Mouse (Mus musculus) midbrain, embryonic 11.5 days (tissue): ENCODE measurements around the gene Abhd16b. TPM values are rescaled to one million over a fixed set of nuclear protein-coding genes. Genes with fewer than 3 reads are reported as not detected.

Experiments
- ATAC-seq: fragments of 200-750 bp; cut with Nextera tagmentation; 2 replicates; pipeline ENCODE4 v1.8.0; 2017; ENCODE audit warnings: moderate TSS enrichment, moderate library complexity; ENCODE audit not compliant: low FRiP score
- DNase-seq: peaks from one replicate; pipeline ENCODE4 v3.0.0; 2015; ENCODE audit warnings: low spot score; ENCODE audit errors: missing footprints
- H3K27ac ChIP-seq: fragments of 300-500 bp; sonication (generic); 2 replicates; pipeline ENCODE4 v1.5.1; 2014; ENCODE audit warnings: low read depth, low read length
- H3K27me3 ChIP-seq: fragments of 300-500 bp; sonication (generic); 2 replicates; pipeline ENCODE4 v1.6.1; 2014; ENCODE audit warnings: mild to moderate bottlenecking, low read length, moderate library complexity, mixed read lengths; ENCODE audit not compliant: control insufficient read depth, insufficient read depth
- H3K36me3 ChIP-seq: fragments of 300-500 bp; sonication (generic); 2 replicates; pipeline ENCODE4 v1.6.1; 2014; ENCODE audit warnings: mild to moderate bottlenecking, low read length, moderate library complexity, mixed read lengths; ENCODE audit not compliant: control insufficient read depth, insufficient read depth
- H3K4me1 ChIP-seq: fragments of 300-500 bp; sonication (generic); 2 replicates; pipeline ENCODE4 v1.6.1; 2014; ENCODE audit warnings: low read length; ENCODE audit not compliant: control insufficient read depth, insufficient read depth
- H3K4me2 ChIP-seq: fragments of 300-500 bp; sonication (generic); 2 replicates; pipeline ENCODE4 v1.6.1; 2014; ENCODE audit warnings: mild to moderate bottlenecking, moderate library complexity
- H3K4me3 ChIP-seq: fragments of 300-500 bp; sonication (generic); 2 replicates; pipeline ENCODE4 v1.5.1; 2014; ENCODE audit warnings: low read depth, low read length
- H3K9ac ChIP-seq: fragments of 300-500 bp; sonication (generic); 2 replicates; pipeline ENCODE4 v1.6.1; 2014; ENCODE audit warnings: low read length
- H3K9me3 ChIP-seq: fragments of 300-500 bp; sonication (generic); 2 replicates; pipeline ENCODE4 v1.6.1; 2016; ENCODE audit warnings: low read length; ENCODE audit not compliant: control insufficient read depth
- WGBS: fragments of 180-500 bp; shearing (Covaris S2); extraction: QIAGEN DNeasy Blood & Tissue Kit; methylation state at CpG from one replicate; pipeline ENCODE4 v1.1.7; 2014; 5-methylcytosine and 5-hydroxymethylcytosine counted together
- polyA plus RNA-seq: library from polyadenylated mRNA; unstranded; fragments of >200 nt; fragmentation: Nextera tagmentation; extraction: Ambion mirVana; gene quantifications from 2 replicates; pipeline ENCODE4 v1.2.1, GENCODE M21; 2014

Gene Abhd16b
- polyA plus RNA-seq, 1 experiment from 2014 or later: 0.15 TPM

DNA sequence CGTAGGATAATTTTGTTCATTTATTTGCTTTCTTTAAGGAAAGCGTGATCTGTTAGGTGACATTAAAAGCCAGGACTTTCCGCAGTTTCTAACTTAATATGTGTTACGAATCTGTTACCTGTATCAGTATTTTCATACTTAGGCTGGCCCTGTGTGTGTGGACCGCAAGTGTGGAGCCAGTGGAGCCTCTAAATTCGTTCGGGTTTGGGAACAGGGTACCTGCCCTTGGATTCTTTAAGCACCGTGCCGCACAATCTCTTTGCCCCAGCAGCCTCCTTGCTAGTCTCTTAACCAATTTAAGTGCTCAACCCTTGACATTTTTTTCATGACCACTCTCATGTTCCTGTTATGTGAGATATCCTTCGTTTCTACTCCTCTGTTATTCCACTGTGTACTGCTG is 28.5 kb downstream of the Abhd16b start:
- H3K36me3 ChIP-seq: no peaks in the 10 kb centered on the region
- ATAC-seq (no peak), DNase-seq (peak; percentile 84)
- H3K9ac ChIP-seq: peak overlapping the region; percentile 59
- H3K4me2 ChIP-seq: peak overlapping the region; percentile 59
- H3K27me3 ChIP-seq: no peaks in the 10 kb centered on the region
- H3K27ac ChIP-seq: no peak overlapping the region
- no peaks in the 10 kb centered on the region for H3K9me3 ChIP-seq
- 64% methylated on average over 10 of the region's 10 CpGs for WGBS
- peak overlapping the region; percentile 87 for H3K4me3 ChIP-seq
- H3K4me1 ChIP-seq: peaks cover 15% of the 10 kb centered on the region

DNA sequence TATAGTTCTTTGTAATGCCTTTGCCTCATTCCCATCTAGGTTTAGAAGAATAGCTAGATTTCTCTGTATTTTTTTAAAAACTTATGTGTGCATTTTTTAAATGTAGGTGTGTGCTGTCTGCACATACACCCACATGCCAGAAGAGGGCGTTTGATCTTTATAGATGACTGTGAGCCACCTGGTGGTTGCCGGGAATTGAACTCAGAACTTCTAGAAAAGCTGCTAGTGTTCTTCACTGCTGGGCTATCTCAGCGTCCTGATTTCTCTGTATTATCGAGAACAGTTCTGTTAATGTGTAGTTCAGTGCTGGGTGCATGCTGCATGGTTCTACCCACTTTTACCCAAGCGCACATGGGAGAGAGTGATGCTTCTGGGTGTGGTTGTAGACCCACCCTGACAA is 29.8 kb downstream of the Abhd16b start:
- Histone ChIP-seq H3K4me3 (no peak overlapping the region), H3K9ac (no peak overlapping the region), H3K9me3 (no peaks in the 10 kb centered on the region), H3K27ac (no peak overlapping the region), H3K27me3 (no peaks in the 10 kb centered on the region), H3K4me2 (no peak overlapping the region), H3K36me3 (0 out of 2 replicates have a peak, but pooled peaks cover 2% of the 10 kb centered on the region), H3K4me1 (peaks cover 15% of the 10 kb centered on the region)
- no peak for ATAC-seq
- DNase-seq: peak; percentile 86
- 71% methylated on average over 5 of the region's 5 CpGs for WGBS

- Histone ChIP-seq H3K4me2 (no peak overlapping the region), H3K27me3 (no peaks in the 10 kb centered on the region), H3K9me3 (no peaks in the 10 kb centered on the region), H3K4me1 (peaks cover 11% of the 10 kb centered on the region), H3K27ac (no peak overlapping the region), H3K9ac (no peak overlapping the region), H3K4me3 (no peak overlapping the region), H3K36me3 (0 out of 2 replicates have a peak, but pooled peaks cover 2% of the 10 kb centered on the region)
- no peak for ATAC-seq
- 91% methylated on average over 5 of the region's 5 CpGs for WGBS
- peak; percentile 59 for DNase-seq
Observed at GRCm38 (mm10) chr2:181525526-181525925, 32.5 kb downstream of the Abhd16b start.

DNA sequence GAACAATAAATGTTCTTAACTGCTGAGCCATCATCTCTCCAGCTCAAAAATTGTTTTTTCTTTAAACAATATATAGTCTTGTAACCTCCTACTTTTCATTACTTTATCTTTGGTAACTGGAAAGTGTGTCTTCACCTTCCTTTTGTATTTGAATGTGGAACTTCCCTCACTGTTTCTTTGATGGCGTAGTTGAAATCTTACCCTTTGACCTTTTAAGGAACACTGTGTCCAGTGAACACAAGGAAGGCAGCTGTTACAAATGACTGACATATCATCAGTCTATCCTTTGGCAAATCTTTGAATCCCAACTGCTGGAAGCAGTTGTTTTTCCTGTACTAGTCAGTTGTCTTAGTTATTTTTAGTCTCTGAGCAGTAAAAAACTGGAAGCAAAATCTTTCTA is 36.1 kb downstream of the Abhd16b start:
- Histone ChIP-seq H3K27me3 (no peaks in the 10 kb centered on the region), H3K27ac (no peak overlapping the region), H3K4me3 (no peak overlapping the region), H3K36me3 (0 out of 2 replicates have a peak, but pooled peaks cover 2% of the 10 kb centered on the region), H3K4me1 (no peaks in the 10 kb centered on the region), H3K9ac (no peak overlapping the region), H3K4me2 (no peak overlapping the region), H3K9me3 (no peaks in the 10 kb centered on the region)
- DNase-seq (peak; percentile 51), ATAC-seq (no peak)
- WGBS: 95% methylated on average over 1 of the region's 1 CpGs

GRCm38 (mm10) chr2:181532589-181532988 is 39.6 kb downstream of the Abhd16b start:
- no peak for ATAC-seq
- 96% methylated on average over 3 of the region's 3 CpGs for WGBS
- H3K36me3 ChIP-seq: 0 out of 2 replicates have a peak, but pooled peaks cover 2% of the 10 kb centered on the region

DNA sequence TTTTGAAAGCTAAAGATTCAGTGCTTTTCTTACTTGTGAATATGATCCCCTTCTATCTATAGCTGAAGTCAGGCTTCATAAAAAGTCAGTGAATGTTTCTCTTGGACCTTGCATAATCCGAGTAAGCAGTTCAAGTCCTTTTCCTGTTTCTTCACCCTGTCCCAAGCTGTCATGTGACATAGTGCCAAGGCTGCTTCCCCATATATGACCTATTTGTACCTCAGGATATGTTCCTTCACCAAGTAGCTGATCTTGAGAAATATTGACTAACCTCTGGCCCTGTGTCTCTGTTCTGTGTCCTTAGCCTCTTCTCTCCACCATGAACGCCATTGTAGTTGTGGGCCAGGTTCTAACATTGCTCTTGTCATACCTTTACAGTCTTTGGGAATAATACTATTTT is 43.4 kb downstream of the Abhd16b start:
- H3K4me1 ChIP-seq: no peaks in the 10 kb centered on the region
- H3K4me3 ChIP-seq: no peak overlapping the region
- no peak overlapping the region for H3K27ac ChIP-seq
- H3K27me3 ChIP-seq: no peaks in the 10 kb centered on the region
- no peak overlapping the region for H3K9ac ChIP-seq
- H3K4me2 ChIP-seq: no peak overlapping the region
- H3K36me3 ChIP-seq: no peaks in the 10 kb centered on the region
- DNase-seq (no peak), ATAC-seq (no peak)
- WGBS: 97% methylated on average over 2 of the region's 2 CpGs
- H3K9me3 ChIP-seq: no peaks in the 10 kb centered on the region

More at GRCm38 (mm10) chr2:181532589-181532988, 39.6 kb downstream of the Abhd16b start:
- Histone ChIP-seq H3K27me3 (no peaks in the 10 kb centered on the region), H3K27ac (no peak overlapping the region), H3K4me3 (no peak overlapping the region), H3K4me2 (no peak overlapping the region), H3K9me3 (no peaks in the 10 kb centered on the region), H3K4me1 (no peaks in the 10 kb centered on the region), H3K9ac (no peak overlapping the region)
- peak; percentile 54 for DNase-seq

DNA sequence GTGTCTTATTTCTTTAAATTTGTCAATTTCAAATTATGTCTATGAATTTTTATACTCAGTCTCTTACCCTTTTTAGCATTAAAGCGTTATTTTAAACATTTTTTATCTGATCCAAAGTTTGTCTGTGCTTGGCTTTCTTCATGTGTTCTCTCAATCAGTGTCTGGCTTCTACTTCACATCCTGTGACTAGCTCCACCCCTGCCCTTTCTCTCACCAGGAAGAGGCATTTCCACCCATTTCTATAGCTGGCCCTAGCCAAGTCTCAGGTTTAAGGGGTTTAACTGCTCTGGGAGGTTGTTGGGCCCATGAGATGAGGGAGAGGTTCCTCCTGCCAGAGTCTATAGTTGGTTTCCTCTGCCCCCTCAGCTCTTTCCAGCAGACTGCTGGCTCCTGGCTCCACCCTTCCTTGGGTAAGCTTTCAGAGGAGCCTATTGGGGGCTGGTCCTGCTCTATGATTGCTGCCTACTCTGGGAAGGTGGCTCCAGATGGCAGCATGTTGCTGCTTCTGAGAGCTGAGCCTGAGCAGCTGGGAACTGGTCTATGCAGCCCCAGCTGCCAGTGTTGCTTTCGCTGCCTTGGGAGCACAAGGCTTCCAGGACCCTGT is 44.5 kb downstream of the Abhd16b start:
- DNase-seq (peak; percentile 77), ATAC-seq (no peak)
- Histone ChIP-seq H3K36me3 (no peaks in the 10 kb centered on the region), H3K4me1 (no peaks in the 10 kb centered on the region), H3K9ac (no peak overlapping the region), H3K27me3 (no peaks in the 10 kb centered on the region), H3K4me3 (no peak overlapping the region), H3K27ac (no peak overlapping the region), H3K4me2 (no peak overlapping the region), H3K9me3 (no peaks in the 10 kb centered on the region)
- 93% methylated on average over 2 of the region's 2 CpGs for WGBS

DNA sequence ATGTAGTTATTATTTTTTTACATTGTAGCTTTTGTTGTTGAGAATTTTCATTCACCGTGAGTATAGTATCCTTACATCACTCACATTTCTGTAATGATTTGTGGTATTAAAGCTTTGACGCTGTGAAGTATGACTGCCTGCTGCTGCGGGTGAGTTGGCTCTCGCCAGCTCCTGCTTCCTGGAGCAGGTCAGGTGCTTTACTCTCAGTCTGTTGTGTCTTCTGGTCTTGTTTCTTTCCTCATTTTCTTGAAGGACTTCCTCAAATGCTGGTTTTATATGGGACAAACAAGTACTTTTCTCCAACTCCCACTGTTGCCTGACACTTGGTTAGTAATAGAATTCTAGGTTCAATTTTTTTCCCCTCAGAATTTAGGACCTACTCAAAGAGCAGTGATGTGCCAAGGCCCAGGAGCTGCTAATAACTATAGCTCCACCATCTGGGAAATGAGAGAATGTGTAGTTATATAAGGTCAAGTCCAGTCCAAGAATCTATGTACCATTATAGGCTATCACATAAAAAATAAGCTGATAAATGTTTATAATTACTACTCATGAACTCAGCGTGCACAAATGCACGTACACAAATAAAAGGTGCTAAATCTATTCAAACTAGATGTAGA is 48.9 kb downstream of the Abhd16b start:
- DNase-seq (peak; percentile 66), ATAC-seq (no peak)
- peaks cover under 1% of the 10 kb centered on the region; the same call in 1 of the 2 replicates for H3K36me3 ChIP-seq
- H3K4me3 ChIP-seq: no peak overlapping the region
- H3K4me1 ChIP-seq: no peaks in the 10 kb centered on the region
- H3K9me3 ChIP-seq: no peaks in the 10 kb centered on the region
- H3K4me2 ChIP-seq: no peak overlapping the region
- no peaks in the 10 kb centered on the region for H3K27me3 ChIP-seq
- H3K27ac ChIP-seq: no peak overlapping the region
- H3K9ac ChIP-seq: no peak overlapping the region
- WGBS: 96% methylated on average over 6 of the region's 6 CpGs
